Mouse (Mus musculus) forebrain, embryonic 11.5 days (tissue): ENCODE data around the gene Gm5244. TPM values are rescaled to one million over a fixed set of nuclear protein-coding genes. Genes with fewer than 3 reads are reported as not detected.

Experiments used
- ATAC-seq: fragments of 200-750 bp; cut with Nextera tagmentation; replicated peaks from 2 replicates; pipeline ENCODE4 v1.8.0; 2017; ENCODE audit warnings: moderate TSS enrichment; ENCODE audit not compliant: low FRiP score
- DNase-seq: peaks from one replicate; pipeline ENCODE4 v3.0.0-alpha.2; 2017; ENCODE audit warnings: low spot score
- H3K27ac ChIP-seq: fragments of 300-500 bp; sonication (generic); 2 replicates; pipeline ENCODE4 v1.5.1; 2014; ENCODE audit warnings: low read depth, low read length
- H3K27me3 ChIP-seq: fragments of 300-500 bp; sonication (generic); 2 replicates; pipeline ENCODE4 v1.6.1; 2014; ENCODE audit warnings: mild to moderate bottlenecking, low read length, mixed read lengths; ENCODE audit not compliant: control insufficient read depth, insufficient read depth
- H3K36me3 ChIP-seq: fragments of 300-500 bp; sonication (generic); 2 replicates; pipeline ENCODE4 v1.6.1; 2014; ENCODE audit warnings: mild to moderate bottlenecking, low read length, moderate library complexity, mixed read lengths; ENCODE audit not compliant: control insufficient read depth, insufficient read depth
- H3K4me1 ChIP-seq: fragments of 300-500 bp; sonication (generic); replicated peaks from 2 replicates; pipeline ENCODE4 v1.6.1; 2014; ENCODE audit warnings: low read length, mixed read lengths; ENCODE audit not compliant: control insufficient read depth, insufficient read depth
- H3K4me2 ChIP-seq: fragments of 300-500 bp; sonication (generic); 2 replicates; pipeline ENCODE4 v1.6.1; 2014; ENCODE audit warnings: low read depth, mild to moderate bottlenecking, low read length, moderate library complexity, mixed read lengths; ENCODE audit not compliant: severe bottlenecking
- H3K4me3 ChIP-seq: fragments of 300-500 bp; sonication (generic); 2 replicates; pipeline ENCODE4 v1.5.1; 2014; ENCODE audit warnings: low read depth, low read length
- H3K9ac ChIP-seq: fragments of 300-500 bp; sonication (generic); 2 replicates; pipeline ENCODE4 v1.6.1; 2014; ENCODE audit warnings: low read length
- H3K9me3 ChIP-seq: fragments of 300-500 bp; sonication (generic); 2 replicates; pipeline ENCODE4 v1.6.1; 2016; ENCODE audit warnings: low read length, mixed read lengths; ENCODE audit not compliant: control insufficient read depth
- WGBS: fragments of 180-500 bp; shearing (Covaris S2); extraction: QIAGEN DNeasy Blood & Tissue Kit; methylation state at CpG from one replicate; pipeline ENCODE4 v1.1.7; 2014; 5-methylcytosine and 5-hydroxymethylcytosine counted together
- polyA plus RNA-seq: library from polyadenylated mRNA; unstranded; fragments of >200 nt; fragmentation: Nextera tagmentation; extraction: Ambion mirVana; gene quantifications from 2 replicates; pipeline ENCODE4 v1.2.1, GENCODE M21; 2014

Gm5244 gene
- not detected in 2 replicates for polyA plus RNA-seq

- no peak within 1 kb of the TSS for H3K27ac ChIP-seq
- no peaks in the 10 kb centered on the region for H3K9me3 ChIP-seq
- H3K27me3 ChIP-seq: no peaks in the 10 kb centered on the region
- H3K4me3 ChIP-seq: no peak within 1 kb of the TSS
- H3K9ac ChIP-seq: no peak within 1 kb of the TSS
- H3K4me1 ChIP-seq: no peaks in the 10 kb centered on the region
- H3K4me2 ChIP-seq: no peak within 1 kb of the TSS
- H3K36me3 ChIP-seq: no peaks in the 10 kb centered on the region
- no peak for ATAC-seq
- DNase-seq: no peak
These were observed at the start of gene Gm5244 for GRCm38 (mm10) chr19:12846382-12846781. TSS of gene Gm5244 (plus strand) at chr19:12846682.

- Histone ChIP-seq H3K27me3 (no peaks in the 10 kb centered on the region), H3K9ac (peak overlapping the region; percentile 71), H3K4me3 (peak overlapping the region; percentile 93), H3K27ac (peak overlapping the region; percentile 94), H3K36me3 (no peaks in the 10 kb centered on the region), H3K4me1 (no peaks in the 10 kb centered on the region; the same call in 1 of the 2 replicates), H3K4me2 (peak overlapping the region; percentile 77), H3K9me3 (no peaks in the 10 kb centered on the region)
- no peak for DNase-seq
- no peak for ATAC-seq
- WGBS: 2% methylated on average over 7 of the region's 7 CpGs
These were observed 49.4 kb upstream of the Gm5244 start for GRCm38 (mm10) chr19:12797071-12797470.

GRCm38 (mm10) chr19:12798404-12798803 is 48.1 kb upstream of the Gm5244 start:
- no peak overlapping the region for H3K4me2 ChIP-seq
- H3K27me3 ChIP-seq: no peaks in the 10 kb centered on the region
- no peaks in the 10 kb centered on the region for H3K9me3 ChIP-seq
- H3K9ac ChIP-seq: no peak overlapping the region
- no peak overlapping the region for H3K27ac ChIP-seq
- H3K4me3 ChIP-seq: no peak overlapping the region
- no peaks in the 10 kb centered on the region for H3K36me3 ChIP-seq
- 86% methylated on average over 4 of the region's 4 CpGs for WGBS
- no peaks in the 10 kb centered on the region for H3K4me1 ChIP-seq
- ATAC-seq: no peak
- DNase-seq: no peak

GRCm38 (mm10) chr19:12799081-12799480 is 47.4 kb upstream of the Gm5244 start:
- Histone ChIP-seq H3K36me3 (no peaks in the 10 kb centered on the region), H3K27ac (no peak overlapping the region), H3K9ac (no peak overlapping the region), H3K9me3 (no peaks in the 10 kb centered on the region), H3K27me3 (no peaks in the 10 kb centered on the region), H3K4me3 (no peak overlapping the region), H3K4me2 (no peak overlapping the region), H3K4me1 (no peaks in the 10 kb centered on the region)
- ATAC-seq (no peak), DNase-seq (no peak)
- 88% methylated on average over 3 of the region's 3 CpGs for WGBS

GRCm38 (mm10) chr19:12800621-12801020 is 45.9 kb upstream of the Gm5244 start:
- H3K9ac ChIP-seq: no peak overlapping the region
- H3K4me3 ChIP-seq: no peak overlapping the region
- no peaks in the 10 kb centered on the region for H3K36me3 ChIP-seq
- ATAC-seq: no peak
- H3K27ac ChIP-seq: no peak overlapping the region
- H3K27me3 ChIP-seq: no peaks in the 10 kb centered on the region
- 73% methylated on average over 2 of the region's 2 CpGs for WGBS
- H3K4me2 ChIP-seq: no peak overlapping the region
- DNase-seq: no peak
- no peaks in the 10 kb centered on the region for H3K9me3 ChIP-seq
- H3K4me1 ChIP-seq: no peaks in the 10 kb centered on the region

- H3K4me1 ChIP-seq: no peaks in the 10 kb centered on the region
- ATAC-seq (no peak), DNase-seq (no peak)
- H3K27ac ChIP-seq: no peak overlapping the region
- WGBS: 75% methylated on average over 3 of the region's 3 CpGs
- no peaks in the 10 kb centered on the region for H3K27me3 ChIP-seq
- no peaks in the 10 kb centered on the region for H3K9me3 ChIP-seq
- no peak overlapping the region for H3K4me2 ChIP-seq
- no peak overlapping the region for H3K9ac ChIP-seq
- no peak overlapping the region for H3K4me3 ChIP-seq
- H3K36me3 ChIP-seq: no peaks in the 10 kb centered on the region
These were observed 45.4 kb upstream of the Gm5244 start for GRCm38 (mm10) chr19:12801046-12801445.

- H3K36me3 ChIP-seq: no peaks in the 10 kb centered on the region
- H3K4me3 ChIP-seq: no peak overlapping the region
- H3K9me3 ChIP-seq: no peaks in the 10 kb centered on the region
- H3K4me2 ChIP-seq: no peak overlapping the region
- no peak overlapping the region for H3K9ac ChIP-seq
- DNase-seq: no peak
- WGBS: 78% methylated on average over 3 of the region's 3 CpGs
- H3K27me3 ChIP-seq: no peaks in the 10 kb centered on the region
- no peaks in the 10 kb centered on the region for H3K4me1 ChIP-seq
- H3K27ac ChIP-seq: no peak overlapping the region
- ATAC-seq: no peak
These were observed 43.7 kb upstream of the Gm5244 start for GRCm38 (mm10) chr19:12802830-12803229.

- H3K4me1 ChIP-seq: no peaks in the 10 kb centered on the region
- H3K4me3 ChIP-seq: no peak overlapping the region
- no peak for DNase-seq
- no peak overlapping the region for H3K27ac ChIP-seq
- no peak overlapping the region for H3K9ac ChIP-seq
- no peaks in the 10 kb centered on the region for H3K27me3 ChIP-seq
- H3K4me2 ChIP-seq: no peak overlapping the region
- H3K36me3 ChIP-seq: no peaks in the 10 kb centered on the region
- no peaks in the 10 kb centered on the region for H3K9me3 ChIP-seq
- WGBS: 91% methylated on average over 1 of the region's 1 CpGs
- no peak for ATAC-seq
These were observed 42.2 kb upstream of the Gm5244 start for GRCm38 (mm10) chr19:12804237-12804636.

- no peak overlapping the region for H3K27ac ChIP-seq
- WGBS: 90% methylated on average over 3 of the region's 3 CpGs
These were observed 40.8 kb upstream of the Gm5244 start for GRCm38 (mm10) chr19:12805730-12806129.

More at GRCm38 (mm10) chr19:12805730-12806129, 40.8 kb upstream of the Gm5244 start:
- H3K9ac ChIP-seq: no peak overlapping the region
- no peaks in the 10 kb centered on the region for H3K36me3 ChIP-seq
- H3K4me3 ChIP-seq: no peak overlapping the region
- ATAC-seq (no peak), DNase-seq (no peak)
- H3K9me3 ChIP-seq: no peaks in the 10 kb centered on the region
- no peak overlapping the region for H3K4me2 ChIP-seq
- H3K4me1 ChIP-seq: no peaks in the 10 kb centered on the region
- H3K27me3 ChIP-seq: no peaks in the 10 kb centered on the region
